Mouse (Mus musculus) ES-E14 (cell line): ENCODE data around the gene Gm11563.

ENCODE experiments used
- CHD2 ChIP-seq: IDR thresholded peaks from 2 replicates; pipeline ENCODE4 v1.6.1; 2014; ENCODE audit warnings: mild to moderate bottlenecking, low read depth, low read length, inconsistent platforms
- HCFC1 ChIP-seq: IDR thresholded peaks from 2 replicates; pipeline ENCODE4 v1.6.1; 2012; ENCODE audit warnings: low read length, inconsistent platforms, borderline replicate concordance; ENCODE audit not compliant: insufficient read depth
- MAFK ChIP-seq: IDR thresholded peaks from 2 replicates; pipeline ENCODE4 v1.6.1; 2014; ENCODE audit warnings: mild to moderate bottlenecking, low read depth, low read length, inconsistent platforms; ENCODE audit not compliant: insufficient read depth
- ZC3H11A ChIP-seq: IDR thresholded peaks from 2 replicates; pipeline ENCODE4 v1.6.1; 2012; ENCODE audit warnings: low read depth, mild to moderate bottlenecking, inconsistent platforms, low read length, borderline replicate concordance
- ZNF384 ChIP-seq: IDR thresholded peaks from 2 replicates; pipeline ENCODE4 v1.6.1; 2012; ENCODE audit warnings: low read depth, low read length, inconsistent platforms

DNA sequence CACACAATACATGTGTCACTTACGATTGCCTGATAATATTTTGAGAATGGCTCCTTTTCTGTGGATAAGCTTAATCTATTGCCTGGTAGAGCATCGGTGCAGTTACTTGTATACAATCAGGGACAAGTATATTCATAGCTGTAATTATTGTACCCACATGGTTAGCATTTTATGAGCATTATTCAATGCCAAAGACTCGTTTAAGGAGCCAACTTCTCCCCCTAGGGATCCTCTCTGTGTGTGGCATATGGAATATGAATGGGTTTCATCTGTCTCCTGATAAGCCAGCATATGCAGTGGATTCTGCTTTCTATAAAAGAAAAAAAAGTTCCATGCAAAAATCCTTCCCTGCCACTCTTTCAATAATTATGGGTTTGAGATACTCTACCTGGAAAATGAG lies 14.4 kb downstream of the Gm11563 start:
- TF ChIP-seq CHD2 (no peak), MAFK (no peak), HCFC1 (no peak), ZC3H11A (no peak), ZNF384 (no peak)
